Mouse (Mus musculus) MEL (cell line): ENCODE measurements around the gene Hibch.

Experiments used
- CHD2 ChIP-seq: IDR thresholded peaks from 2 replicates; pipeline ENCODE4 v1.6.1; 2011; ENCODE audit warnings: low read length, improper control_type of control experiment
- ELF1 ChIP-seq: IDR thresholded peaks from 2 replicates; pipeline ENCODE4 v1.6.1; 2014; ENCODE audit warnings: low read depth, mild to moderate bottlenecking, inconsistent platforms, low read length, improper control_type of control experiment, moderate library complexity
- EP300 ChIP-seq, 2 experiments: IDR thresholded peaks; 2 replicates each; pipeline ENCODE4 v1.6.1; 2011; ENCODE audit warnings: improper control_type of control experiment in 2 of 2, low read length in 2 of 2, low read depth in 1 of 2, mild to moderate bottlenecking in 1 of 2
- POLR2A ChIP-seq, 2 experiments: IDR thresholded peaks; 2 replicates each; pipeline ENCODE4 v1.6.1; 2011 to 2012; ENCODE audit warnings: low read length in 2 of 2, mild to moderate bottlenecking in 2 of 2, control low read depth in 1 of 2, improper control_type of control experiment in 1 of 2, low read depth in 1 of 2, moderate library complexity in 1 of 2; ENCODE audit not compliant: control insufficient read depth in 1 of 2, insufficient read depth in 1 of 2, poor library complexity in 1 of 2
- RCOR1 ChIP-seq: IDR thresholded peaks from 2 replicates; pipeline ENCODE4 v1.6.1; 2012; ENCODE audit warnings: low read depth, mild to moderate bottlenecking, inconsistent platforms, low read length, improper control_type of control experiment

- TF ChIP-seq ELF1 (no peak), RCOR1 (no peak), EP300 (IDR thresholded peaks at IDR 0.05; ENCODE audit: low read depth in 1 of 2, low read length in 2 of 2) (no peak), CHD2 (no peak), POLR2A (IDR thresholded peaks at IDR 0.05; ENCODE audit: control insufficient read depth in 1 of 2, insufficient read depth in 1 of 2, low read depth in 1 of 2, low read length in 2 of 2, poor library complexity in 1 of 2) (no peak)
Observed at GRCm38 (mm10) chr1:52956746-52957145, 112.0 kb downstream of the Hibch start.
